Mouse (Mus musculus) heart, embryonic 11.5 days (tissue): ENCODE results near the gene Khk. TPM values are rescaled to one million over a fixed set of nuclear protein-coding genes. Genes with fewer than 3 reads are reported as not detected.
A peak's percentile ranks its signal among the peaks of the same experiment; 100 is the strongest.

Source experiments
- ATAC-seq: fragments of 200-750 bp; cut with Nextera tagmentation; replicated peaks from 2 replicates; pipeline ENCODE4 v1.8.0; 2017; ENCODE audit warnings: moderate library complexity; ENCODE audit not compliant: insufficient number of reproducible peaks, low FRiP score, low TSS enrichment
- H3K27ac ChIP-seq: fragments of 300-500 bp; sonication (generic); 2 replicates; pipeline ENCODE4 v1.5.1; 2014; ENCODE audit warnings: mild to moderate bottlenecking, low read depth, low read length
- H3K27me3 ChIP-seq: fragments of 300-500 bp; sonication (generic); 2 replicates; pipeline ENCODE4 v1.6.1; 2014; ENCODE audit warnings: mild to moderate bottlenecking, low read length, mixed read lengths; ENCODE audit not compliant: control insufficient read depth, insufficient read depth
- H3K36me3 ChIP-seq: fragments of 300-500 bp; sonication (generic); 2 replicates; pipeline ENCODE4 v1.6.1; 2014; ENCODE audit warnings: mild to moderate bottlenecking, low read length, moderate library complexity, mixed read lengths; ENCODE audit not compliant: control insufficient read depth, insufficient read depth
- H3K4me1 ChIP-seq: fragments of 300-500 bp; sonication (generic); 2 replicates; pipeline ENCODE4 v1.6.1; 2014; ENCODE audit warnings: low read length; ENCODE audit not compliant: control insufficient read depth, insufficient read depth
- H3K4me2 ChIP-seq: fragments of 300-500 bp; sonication (generic); 2 replicates; pipeline ENCODE4 v1.6.1; 2014; ENCODE audit warnings: mild to moderate bottlenecking, moderate library complexity
- H3K4me3 ChIP-seq: fragments of 300-500 bp; sonication (generic); 2 replicates; pipeline ENCODE4 v1.5.1; 2014; ENCODE audit warnings: low read depth, low read length
- H3K9ac ChIP-seq: fragments of 300-500 bp; sonication (generic); 2 replicates; pipeline ENCODE4 v1.6.1; 2014; ENCODE audit warnings: mild to moderate bottlenecking, low read depth, low read length, moderate library complexity
- H3K9me3 ChIP-seq: fragments of 300-500 bp; sonication (generic); replicated peaks from 2 replicates; pipeline ENCODE4 v1.6.1; 2016; ENCODE audit warnings: low read length; ENCODE audit not compliant: control insufficient read depth
- WGBS: fragments of 180-500 bp; shearing (Covaris S2); extraction: QIAGEN DNeasy Blood & Tissue Kit; methylation state at CpG from one replicate; pipeline ENCODE4 v1.1.7; 2014; ENCODE audit not compliant: insufficient replicate concordance; 5-methylcytosine and 5-hydroxymethylcytosine counted together
- polyA plus RNA-seq: library from polyadenylated mRNA; unstranded; fragments of >200 nt; fragmentation: Nextera tagmentation; extraction: Ambion mirVana; gene quantifications from 2 replicates; pipeline ENCODE4 v1.2.1, GENCODE M21; 2014

Gene Khk
- polyA plus RNA-seq, 1 experiment from 2014 or later, result 11.3 TPM

GRCm38 (mm10) chr5:30933705-30934104, 12.5 kb downstream of the Khk start:
- H3K4me3 ChIP-seq, result no peak overlapping the region
- WGBS, result 55% methylated on average over 5 of the region's 5 CpGs
- ATAC-seq, result no peak

GRCm38 (mm10) chr5:30934725-30935461, 13.7 kb downstream of the Khk start:
- H3K27ac ChIP-seq, result no peak overlapping the region
- no peaks in the 10 kb centered on the region for H3K36me3 ChIP-seq
- H3K27me3 ChIP-seq, result no peaks in the 10 kb centered on the region
- no peaks in the 10 kb centered on the region for H3K4me1 ChIP-seq
- H3K4me3 ChIP-seq, result no peak overlapping the region
- ATAC-seq, result no peak
- no peak overlapping the region for H3K4me2 ChIP-seq
- H3K9me3 ChIP-seq, result no peaks in the 10 kb centered on the region
- WGBS, result 79% methylated on average over 5 of the region's 5 CpGs
- H3K9ac ChIP-seq, result no peak overlapping the region

More at GRCm38 (mm10) chr5:30933705-30934104, 12.5 kb downstream of the Khk start:
- H3K4me1 ChIP-seq, result no peaks in the 10 kb centered on the region
- H3K9me3 ChIP-seq, result no peaks in the 10 kb centered on the region
- H3K9ac ChIP-seq, result no peak overlapping the region
- H3K27me3 ChIP-seq, result no peaks in the 10 kb centered on the region
- H3K4me2 ChIP-seq, result no peak overlapping the region
- H3K27ac ChIP-seq, result no peak overlapping the region
- H3K36me3 ChIP-seq, result no peaks in the 10 kb centered on the region

GRCm38 (mm10) chr5:30943004-30943403, 21.8 kb downstream of the Khk start:
- no peak overlapping the region for H3K9ac ChIP-seq
- no peaks in the 10 kb centered on the region for H3K36me3 ChIP-seq
- no peaks in the 10 kb centered on the region for H3K9me3 ChIP-seq
- H3K27ac ChIP-seq, result no peak overlapping the region
- WGBS, result 92% methylated on average over 2 of the region's 2 CpGs
- H3K4me2 ChIP-seq, result no peak overlapping the region
- H3K27me3 ChIP-seq, result peaks cover 15% of the 10 kb centered on the region
- ATAC-seq, result no peak
- H3K4me1 ChIP-seq, result peaks cover 4% of the 10 kb centered on the region
- H3K4me3 ChIP-seq, result no peak overlapping the region

DNA sequence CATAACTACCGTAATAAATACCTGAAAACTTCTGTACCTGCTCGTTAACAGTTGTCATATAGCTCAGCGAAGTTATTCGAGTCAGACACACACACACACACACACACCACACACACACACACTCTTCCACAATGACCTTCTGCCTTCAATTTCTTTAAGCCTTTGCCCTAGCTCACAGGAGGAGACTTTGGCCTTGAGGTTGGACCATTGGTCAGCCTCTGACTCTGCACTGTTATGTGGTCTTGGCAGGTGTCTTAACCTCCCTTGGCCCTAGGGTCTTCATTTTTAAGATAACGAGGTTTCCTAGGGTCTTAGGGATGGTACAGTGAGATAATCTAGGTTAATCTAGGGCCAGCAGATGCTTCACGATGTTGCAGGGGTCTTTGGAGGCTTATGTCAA, 23.1 kb downstream of the Khk start:
- Histone ChIP-seq H3K27me3 (peaks cover 15% of the 10 kb centered on the region), H3K36me3 (no peaks in the 10 kb centered on the region), H3K9ac (no peak overlapping the region), H3K27ac (no peak overlapping the region), H3K4me3 (no peak overlapping the region), H3K4me2 (no peak overlapping the region), H3K4me1 (peaks cover 7% of the 10 kb centered on the region), H3K9me3 (no peaks in the 10 kb centered on the region)
- WGBS, result 81% methylated on average over 6 of the region's 6 CpGs
- no peak for ATAC-seq

GRCm38 (mm10) chr5:30944956-30945781, 23.9 kb downstream of the Khk start, which contains the start of gene Cgref1:
Gene Cgref1 (minus strand): TSS chr5:30945591.
- H3K4me1 ChIP-seq, result peaks cover 9% of the 10 kb centered on the region
- ATAC-seq, result no peak; the same call in 1 of the 2 replicates
- H3K27ac ChIP-seq, result no peak within 1 kb of the TSS
- H3K9me3 ChIP-seq, result no peaks in the 10 kb centered on the region
- H3K36me3 ChIP-seq, result no peaks in the 10 kb centered on the region
- peak within 1 kb of the TSS; percentile 95 for H3K4me2 ChIP-seq
- H3K4me3 ChIP-seq, result peak within 1 kb of the TSS; percentile 51
- H3K9ac ChIP-seq, result peak within 1 kb of the TSS; percentile 73
- whole genome bisulfite sequencing, result 5% methylated on average over 44 of the region's 44 CpGs
- H3K27me3 ChIP-seq, result peaks cover 15% of the 10 kb centered on the region

- no peak overlapping the region for H3K4me2 ChIP-seq
- peaks cover 13% of the 10 kb centered on the region for H3K27me3 ChIP-seq
- H3K36me3 ChIP-seq, result peaks cover 3% of the 10 kb centered on the region; the same call in 1 of the 2 replicates
- H3K27ac ChIP-seq, result no peak overlapping the region
- no peak overlapping the region for H3K9ac ChIP-seq
- ATAC-seq, result no peak
- H3K4me1 ChIP-seq, result peaks cover 17% of the 10 kb centered on the region
- no peak overlapping the region for H3K4me3 ChIP-seq
- no peaks in the 10 kb centered on the region for H3K9me3 ChIP-seq
- WGBS, result 68% methylated on average over 5 of the region's 5 CpGs
Observed at GRCm38 (mm10) chr5:30948620-30949019, 27.4 kb downstream of the Khk start.

GRCm38 (mm10) chr5:30949654-30950326, 28.6 kb downstream of the Khk start:
- peak; percentile 88 for ATAC-seq
- under 1% methylated on average over 31 of the region's 31 CpGs for WGBS
- peak overlapping the region; percentile 69 for H3K4me3 ChIP-seq
- H3K27ac ChIP-seq, result peak overlapping the region; percentile 57; the same call in 1 of the 2 replicates
- H3K27me3 ChIP-seq, result peaks cover 9% of the 10 kb centered on the region
- H3K4me2 ChIP-seq, result peak overlapping the region; percentile 93
- H3K9ac ChIP-seq, result peak overlapping the region; percentile 74
- H3K36me3 ChIP-seq, result peaks cover 14% of the 10 kb centered on the region
- H3K4me1 ChIP-seq, result peaks cover 17% of the 10 kb centered on the region
- H3K9me3 ChIP-seq, result no peaks in the 10 kb centered on the region

- H3K9me3 ChIP-seq, result no peaks in the 10 kb centered on the region
- ATAC-seq, result no peak
- peaks cover 13% of the 10 kb centered on the region for H3K4me1 ChIP-seq
- peak overlapping the region; percentile 93 for H3K4me2 ChIP-seq
- H3K27me3 ChIP-seq, result peaks cover 6% of the 10 kb centered on the region
- 71% methylated on average over 4 of the region's 4 CpGs for WGBS
- peaks cover 20% of the 10 kb centered on the region for H3K36me3 ChIP-seq
- peak overlapping the region; percentile 57; the same call in 1 of the 2 replicates for H3K27ac ChIP-seq
- peak overlapping the region; percentile 69 for H3K4me3 ChIP-seq
- H3K9ac ChIP-seq, result peak overlapping the region; percentile 74
Observed at GRCm38 (mm10) chr5:30950451-30950850, 29.2 kb downstream of the Khk start.
